Mouse (Mus musculus) stomach, embryonic 14.5 days (tissue): ENCODE data around the gene Prdm10. TPM values are rescaled to one million over a fixed set of nuclear protein-coding genes. Genes with fewer than 3 reads are reported as not detected.

ENCODE experiments used
- ATAC-seq: fragments of 200-750 bp; cut with Nextera tagmentation; 2 replicates; pipeline ENCODE4 v1.8.0; 2017; ENCODE audit warnings: low read depth, moderate TSS enrichment; ENCODE audit not compliant: insufficient number of reproducible peaks, insufficient read depth, low FRiP score
- H3K27ac ChIP-seq: fragments of 300-500 bp; sonication (generic); 2 replicates; pipeline ENCODE4 v1.5.1; 2014; ENCODE audit warnings: mild to moderate bottlenecking, low read length, moderate library complexity, mixed read lengths
- H3K27me3 ChIP-seq: fragments of 300-500 bp; sonication (generic); 2 replicates; pipeline ENCODE4 v1.6.1; 2014; ENCODE audit warnings: low read length, control low read depth, mixed read lengths; ENCODE audit not compliant: control insufficient read depth, insufficient read depth
- H3K36me3 ChIP-seq: fragments of 300-500 bp; sonication (generic); 2 replicates; pipeline ENCODE4 v1.6.1; 2014; ENCODE audit warnings: mild to moderate bottlenecking, control low read depth, low read length, moderate library complexity, mixed read lengths; ENCODE audit not compliant: control insufficient read depth, insufficient read depth
- H3K4me1 ChIP-seq: fragments of 300-500 bp; sonication (generic); 2 replicates; pipeline ENCODE4 v1.6.1; 2014; ENCODE audit warnings: low read length, control low read depth, mixed read lengths; ENCODE audit not compliant: control insufficient read depth, insufficient read depth
- H3K4me2 ChIP-seq: fragments of 300-500 bp; sonication (generic); replicated peaks from 2 replicates; pipeline ENCODE4 v1.6.1; 2014; ENCODE audit warnings: low read depth, low read length, control low read depth
- H3K4me3 ChIP-seq: fragments of 300-500 bp; sonication (generic); 2 replicates; pipeline ENCODE4 v1.5.1; 2014; ENCODE audit warnings: low read depth, low read length, control low read depth
- H3K9ac ChIP-seq: fragments of 300-500 bp; sonication (generic); replicated peaks from 2 replicates; pipeline ENCODE4 v1.6.1; 2014; ENCODE audit warnings: low read depth, mild to moderate bottlenecking, control low read depth, low read length, moderate library complexity, mixed read lengths
- H3K9me3 ChIP-seq: fragments of 300-500 bp; sonication (generic); 2 replicates; pipeline ENCODE4 v1.6.1; 2016; ENCODE audit warnings: low read depth, low read length, control low read depth; ENCODE audit not compliant: control insufficient read depth
- WGBS: fragments of 180-500 bp; shearing (Covaris S2); extraction: QIAGEN DNeasy Blood & Tissue Kit; methylation state at CpG from one replicate; pipeline ENCODE4 v1.1.7; 2014; 5-methylcytosine and 5-hydroxymethylcytosine counted together
- polyA plus RNA-seq: library from polyadenylated mRNA; unstranded; fragments of >200 nt; fragmentation: Nextera tagmentation; extraction: Ambion mirVana; gene quantifications from 2 replicates; pipeline ENCODE4 v1.2.1, GENCODE M21; 2014

Prdm10 gene
- polyA plus RNA-seq, 1 experiment from 2014 or later, result 7.8 TPM

GRCm38 (mm10) chr9:31243306-31243938 is 36.9 kb upstream of the Prdm10 start:
- no peaks in the 10 kb centered on the region for H3K9me3 ChIP-seq
- no peak overlapping the region for H3K4me2 ChIP-seq
- no peaks in the 10 kb centered on the region for H3K4me1 ChIP-seq
- H3K27me3 ChIP-seq, result no peaks in the 10 kb centered on the region
- WGBS, result 57% methylated on average over 18 of the region's 18 CpGs
- H3K9ac ChIP-seq, result no peak overlapping the region
- H3K27ac ChIP-seq, result no peak overlapping the region
- no peaks in the 10 kb centered on the region for H3K36me3 ChIP-seq
- H3K4me3 ChIP-seq, result no peak overlapping the region
- ATAC-seq, result no peak

- Histone ChIP-seq H3K9me3 (no peaks in the 10 kb centered on the region), H3K27ac (no peak overlapping the region), H3K9ac (no peak overlapping the region), H3K4me1 (no peaks in the 10 kb centered on the region), H3K4me2 (no peak overlapping the region), H3K36me3 (no peaks in the 10 kb centered on the region), H3K27me3 (no peaks in the 10 kb centered on the region), H3K4me3 (no peak overlapping the region)
- 74% methylated on average over 5 of the region's 5 CpGs for WGBS
- ATAC-seq, result no peak
These were observed 36.4 kb upstream of the Prdm10 start for GRCm38 (mm10) chr9:31243939-31244333.

GRCm38 (mm10) chr9:31245006-31245405 is 35.3 kb upstream of the Prdm10 start:
- WGBS, result 89% methylated on average over 6 of the region's 6 CpGs
- no peak overlapping the region for H3K27ac ChIP-seq
- no peaks in the 10 kb centered on the region for H3K36me3 ChIP-seq
- no peak for ATAC-seq
- H3K4me1 ChIP-seq, result no peaks in the 10 kb centered on the region
- no peak overlapping the region for H3K4me3 ChIP-seq
- H3K9me3 ChIP-seq, result no peaks in the 10 kb centered on the region
- H3K27me3 ChIP-seq, result no peaks in the 10 kb centered on the region
- H3K4me2 ChIP-seq, result no peak overlapping the region
- no peak overlapping the region for H3K9ac ChIP-seq

- H3K4me2 ChIP-seq, result no peak overlapping the region
- WGBS, result 38% methylated on average over 6 of the region's 6 CpGs
- H3K9ac ChIP-seq, result no peak overlapping the region
- ATAC-seq, result no peak
- H3K27ac ChIP-seq, result no peak overlapping the region
- H3K36me3 ChIP-seq, result no peaks in the 10 kb centered on the region
- no peaks in the 10 kb centered on the region for H3K27me3 ChIP-seq
- H3K9me3 ChIP-seq, result no peaks in the 10 kb centered on the region
- no peak overlapping the region for H3K4me3 ChIP-seq
- H3K4me1 ChIP-seq, result no peaks in the 10 kb centered on the region
These were observed 33.9 kb upstream of the Prdm10 start for GRCm38 (mm10) chr9:31246421-31246820.

GRCm38 (mm10) chr9:31247447-31248220 is 32.7 kb upstream of the Prdm10 start:
- H3K4me2 ChIP-seq, result no peak overlapping the region
- no peak for ATAC-seq
- H3K27me3 ChIP-seq, result no peaks in the 10 kb centered on the region
- H3K4me1 ChIP-seq, result no peaks in the 10 kb centered on the region
- no peak overlapping the region for H3K9ac ChIP-seq
- no peak overlapping the region for H3K27ac ChIP-seq
- no peaks in the 10 kb centered on the region for H3K9me3 ChIP-seq
- H3K36me3 ChIP-seq, result no peaks in the 10 kb centered on the region
- WGBS, result 60% methylated on average over 8 of the region's 8 CpGs
- H3K4me3 ChIP-seq, result no peak overlapping the region

GRCm38 (mm10) chr9:31252182-31252799 is 28.0 kb upstream of the Prdm10 start:
- Histone ChIP-seq H3K36me3 (no peaks in the 10 kb centered on the region), H3K9me3 (no peaks in the 10 kb centered on the region), H3K4me2 (no peak overlapping the region), H3K4me1 (no peaks in the 10 kb centered on the region), H3K27me3 (no peaks in the 10 kb centered on the region), H3K4me3 (no peak overlapping the region), H3K9ac (no peak overlapping the region), H3K27ac (no peak overlapping the region)
- ATAC-seq, result peak; percentile 73; the same call in 1 of the 2 replicates
- WGBS, result 71% methylated on average over 10 of the region's 10 CpGs

- Histone ChIP-seq H3K27ac (0 out of 2 replicates have a peak overlapping the region, but pooled peaks have one; percentile 24), H3K9ac (no peak overlapping the region), H3K27me3 (no peaks in the 10 kb centered on the region), H3K4me2 (no peak overlapping the region), H3K4me3 (no peak overlapping the region), H3K36me3 (no peaks in the 10 kb centered on the region), H3K4me1 (no peaks in the 10 kb centered on the region), H3K9me3 (no peaks in the 10 kb centered on the region)
- peak; percentile 38; the same call in 1 of the 2 replicates for ATAC-seq
- WGBS, result 41% methylated on average over 10 of the region's 10 CpGs
These were observed 27.0 kb upstream of the Prdm10 start for GRCm38 (mm10) chr9:31253311-31253734.

- H3K4me3 ChIP-seq, result no peak overlapping the region
These were observed 26.3 kb upstream of the Prdm10 start for GRCm38 (mm10) chr9:31253866-31254696.

More at GRCm38 (mm10) chr9:31253866-31254696, 26.3 kb upstream of the Prdm10 start:
- Histone ChIP-seq H3K27ac (0 out of 2 replicates have a peak overlapping the region, but pooled peaks have one; percentile 24), H3K36me3 (no peaks in the 10 kb centered on the region), H3K9ac (no peak overlapping the region), H3K27me3 (no peaks in the 10 kb centered on the region), H3K9me3 (no peaks in the 10 kb centered on the region), H3K4me1 (no peaks in the 10 kb centered on the region), H3K4me2 (no peak overlapping the region)
- no peak for ATAC-seq
- WGBS, result 53% methylated on average over 11 of the region's 11 CpGs
